Mouse (Mus musculus): Measurements from ENCODE around the gene Gm8094. TPM values are rescaled to one million over a fixed set of nuclear protein-coding genes. Genes with fewer than 3 reads are reported as not detected.
"Not testable (repeated sequence)": the region's sequence is repeated elsewhere in the genome, so short reads cannot be mapped to it uniquely, and the experiment has no call there.

The Gm8094 gene
- polyA plus RNA-seq (2015; fragmentation: Nextera tagmentation; extraction: Ambion mirVana) = not detected in 2 replicates

GRCm38 (mm10) chr14:43076543-43076942 is at the start of gene Gm8094:
Gene Gm8094 (minus strand): TSS chr14:43076643.
- not testable (repeated sequence) for H3K27ac ChIP-seq; H3K9ac ChIP-seq; ATAC-seq (ENCODE audit: borderline replicate concordance, extremely low read depth, low FRiP score, low TSS enrichment); H3K36me3 ChIP-seq; H3K4me2 ChIP-seq; H3K4me3 ChIP-seq; H3K4me1 ChIP-seq; H3K9me3 ChIP-seq; H3K27me3 ChIP-seq
- 82% methylated on average over 2 of the region's 2 CpGs for WGBS

- not testable (repeated sequence) for H3K36me3 ChIP-seq; H3K4me3 ChIP-seq; H3K9ac ChIP-seq; H3K4me2 ChIP-seq; H3K4me1 ChIP-seq; H3K9me3 ChIP-seq; H3K27ac ChIP-seq; ATAC-seq (ENCODE audit: borderline replicate concordance, extremely low read depth, low FRiP score, low TSS enrichment); H3K27me3 ChIP-seq
- 79% methylated on average over 3 of the region's 3 CpGs for WGBS
These were observed 43.2 kb upstream of the Gm8094 start for GRCm38 (mm10) chr14:43119673-43120072.

- WGBS = 66% methylated on average over 3 of the region's 3 CpGs
These were observed 23.9 kb upstream of the Gm8094 start, which contains the start of gene Gm8104 for GRCm38 (mm10) chr14:43100301-43100700. Gene Gm8104 (plus strand): TSS chr14:43100601.

GRCm38 (mm10) chr14:43089103-43089919 is 12.9 kb upstream of the Gm8094 start:
- not testable (repeated sequence) for H3K4me3 ChIP-seq, H3K9ac ChIP-seq, H3K27ac ChIP-seq, H3K36me3 ChIP-seq, H3K4me2 ChIP-seq, H3K9me3 ChIP-seq, H3K27me3 ChIP-seq, H3K4me1 ChIP-seq
- ATAC-seq (ENCODE audit: borderline replicate concordance, extremely low read depth, low FRiP score, low TSS enrichment) = peak; percentile 14; the same call in 1 of the 2 replicates
- 23% methylated on average over 1 of the region's 14 CpGs for WGBS

More at GRCm38 (mm10) chr14:43100301-43100700, 23.9 kb upstream of the Gm8094 start, which contains the start of gene Gm8104:
- not testable (repeated sequence) for H3K27me3 ChIP-seq; H3K27ac ChIP-seq; ATAC-seq (ENCODE audit: borderline replicate concordance, extremely low read depth, low FRiP score, low TSS enrichment); H3K4me1 ChIP-seq; H3K4me3 ChIP-seq; H3K36me3 ChIP-seq; H3K4me2 ChIP-seq; H3K9ac ChIP-seq; H3K9me3 ChIP-seq

- H3K4me3 ChIP-seq; H3K4me2 ChIP-seq; H3K4me1 ChIP-seq; H3K9me3 ChIP-seq; H3K9ac ChIP-seq; H3K36me3 ChIP-seq; H3K27ac ChIP-seq; ATAC-seq (ENCODE audit: borderline replicate concordance, extremely low read depth, low FRiP score, low TSS enrichment); H3K27me3 ChIP-seq: not testable (repeated sequence)
- WGBS = 42% methylated on average over 1 of the region's 1 CpGs
These were observed 8.7 kb upstream of the Gm8094 start for GRCm38 (mm10) chr14:43084936-43085730.

- not testable (repeated sequence) for H3K4me3 ChIP-seq; H3K9ac ChIP-seq; H3K4me2 ChIP-seq; H3K9me3 ChIP-seq; H3K27me3 ChIP-seq; H3K4me1 ChIP-seq; ATAC-seq (ENCODE audit: borderline replicate concordance, extremely low read depth, low FRiP score, low TSS enrichment); H3K27ac ChIP-seq; H3K36me3 ChIP-seq
- WGBS = 67% methylated on average over 4 of the region's 4 CpGs
These were observed 16.3 kb downstream of the Gm8094 start for GRCm38 (mm10) chr14:43060179-43060578.

- not testable (repeated sequence) for H3K27ac ChIP-seq; H3K27me3 ChIP-seq; H3K4me2 ChIP-seq; H3K9me3 ChIP-seq; H3K36me3 ChIP-seq; H3K4me1 ChIP-seq; H3K9ac ChIP-seq; H3K4me3 ChIP-seq; ATAC-seq (ENCODE audit: borderline replicate concordance, extremely low read depth, low FRiP score, low TSS enrichment)
- WGBS = 69% methylated on average over 3 of the region's 3 CpGs
These were observed 18.4 kb downstream of the Gm8094 start for GRCm38 (mm10) chr14:43058063-43058462.

Other genes starting within 250 kb of the Gm8094 start
- not detected in 2 replicates for gene Gm21977, start 223.2 kb downstream of the Gm8094 start, polyA plus RNA-seq (2015; fragmentation: Nextera tagmentation; extraction: Ambion mirVana)
- not detected in 2 replicates for gene Gm8082, start 83.0 kb downstream of the Gm8094 start, polyA plus RNA-seq (2015; fragmentation: Nextera tagmentation; extraction: Ambion mirVana)
- not detected in 2 replicates for gene Gm10376, start 61.0 kb downstream of the Gm8094 start, polyA plus RNA-seq (2015; fragmentation: Nextera tagmentation; extraction: Ambion mirVana)
- not detected in 2 replicates for gene Gm8104, start 24.0 kb upstream of the Gm8094 start, polyA plus RNA-seq (2015; fragmentation: Nextera tagmentation; extraction: Ambion mirVana)
- 0.15 TPM in 1 of 2 replicates, not detected in the other for gene Gm7233, start 103.2 kb upstream of the Gm8094 start, polyA plus RNA-seq (2015; fragmentation: Nextera tagmentation; extraction: Ambion mirVana)
- gene Gm8122, start 158.7 kb upstream of the Gm8094 start, polyA plus RNA-seq (2015; fragmentation: Nextera tagmentation; extraction: Ambion mirVana) = not detected in 2 replicates
- gene Gm8126, start 182.0 kb upstream of the Gm8094 start, polyA plus RNA-seq (2015; fragmentation: Nextera tagmentation; extraction: Ambion mirVana) = not detected in 2 replicates
- gene Gm9732, start 198.4 kb upstream of the Gm8094 start, polyA plus RNA-seq (2015; fragmentation: Nextera tagmentation; extraction: Ambion mirVana) = not detected in 2 replicates
- gene Gm8127, start 217.2 kb upstream of the Gm8094 start, polyA plus RNA-seq (2015; fragmentation: Nextera tagmentation; extraction: Ambion mirVana) = not detected in 2 replicates